Mouse (Mus musculus) limb, embryonic 12.5 days (tissue): ENCODE data around the gene Dnajc22. TPM values are rescaled to one million over a fixed set of nuclear protein-coding genes. Genes with fewer than 3 reads are reported as not detected.

Experiments used
- ATAC-seq: fragments of 200-750 bp; cut with Nextera tagmentation; 2 replicates; pipeline ENCODE4 v1.8.0; 2017; ENCODE audit warnings: low read depth, moderate TSS enrichment; ENCODE audit not compliant: insufficient number of reproducible peaks, insufficient read depth, low FRiP score, low TSS enrichment
- H3K27ac ChIP-seq: fragments of 300-500 bp; sonication (generic); 2 replicates; pipeline ENCODE4 v1.5.1; 2016; ENCODE audit warnings: mild to moderate bottlenecking, moderate library complexity
- H3K27me3 ChIP-seq: fragments of 300-500 bp; sonication (generic); 2 replicates; pipeline ENCODE4 v1.6.1; 2016; ENCODE audit warnings: mild to moderate bottlenecking, moderate library complexity
- H3K36me3 ChIP-seq: fragments of 300-500 bp; sonication (generic); 2 replicates; pipeline ENCODE4 v1.6.1; 2016; ENCODE audit warnings: mild to moderate bottlenecking, moderate library complexity
- H3K4me1 ChIP-seq: fragments of 300-500 bp; sonication (generic); replicated peaks from 2 replicates; pipeline ENCODE4 v1.6.1; 2016
- H3K4me2 ChIP-seq: fragments of 300-500 bp; sonication (generic); 2 replicates; pipeline ENCODE4 v1.6.1; 2016; ENCODE audit warnings: mild to moderate bottlenecking, moderate library complexity
- H3K4me3 ChIP-seq: fragments of 300-500 bp; sonication (generic); replicated peaks from 2 replicates; pipeline ENCODE4 v1.5.1; 2016; ENCODE audit warnings: mild to moderate bottlenecking
- H3K9ac ChIP-seq: fragments of 300-500 bp; sonication (generic); replicated peaks from 2 replicates; pipeline ENCODE4 v1.6.1; 2016; ENCODE audit warnings: mild to moderate bottlenecking, moderate library complexity
- H3K9me3 ChIP-seq: fragments of 300-500 bp; sonication (generic); 2 replicates; pipeline ENCODE4 v1.6.1; 2016; ENCODE audit warnings: mild to moderate bottlenecking, moderate library complexity
- WGBS: fragments of 180-500 bp; shearing (Covaris S2); methylation state at CpG from one replicate; pipeline ENCODE4 v1.1.7; 2016; 5-methylcytosine and 5-hydroxymethylcytosine counted together
- microRNA-seq: library from miRNA; unstranded; fragments of <30 nt; microRNA quantifications from one replicate; pipeline ENCODE4, GENCODE M21; 2017
- polyA plus RNA-seq: library from polyadenylated mRNA; unstranded; fragments of >200 nt; fragmentation: Nextera tagmentation; extraction: Ambion mirVana; gene quantifications from 2 replicates; pipeline ENCODE4 v1.2.1, GENCODE M21; 2016

Gene Dnajc22
- polyA plus RNA-seq, 1 experiment from 2014 or later, result 1.7 TPM

GRCm38 (mm10) chr15:99139669-99140068 lies 46.7 kb downstream of the Dnajc22 start:
- Histone ChIP-seq H3K27ac (peak overlapping the region; percentile 42; the same call in 1 of the 2 replicates), H3K9ac (no peak overlapping the region), H3K4me2 (no peak overlapping the region), H3K9me3 (peaks cover 12% of the 10 kb centered on the region), H3K4me1 (0 out of 2 replicates have a peak, but pooled peaks cover 2% of the 10 kb centered on the region), H3K4me3 (no peak overlapping the region), H3K36me3 (peaks cover 26% of the 10 kb centered on the region), H3K27me3 (no peaks in the 10 kb centered on the region)
- 68% methylated on average over 6 of the region's 6 CpGs for whole genome bisulfite sequencing
- ATAC-seq, result peak; percentile 47; the same call in 1 of the 2 replicates

GRCm38 (mm10) chr15:99150516-99150915 lies 57.5 kb downstream of the Dnajc22 start:
- Histone ChIP-seq H3K27me3 (no peaks in the 10 kb centered on the region), H3K9me3 (no peaks in the 10 kb centered on the region), H3K36me3 (peaks cover 82% of the 10 kb centered on the region), H3K4me3 (no peak overlapping the region), H3K4me1 (no peaks in the 10 kb centered on the region), H3K9ac (no peak overlapping the region), H3K27ac (no peak overlapping the region), H3K4me2 (no peak overlapping the region)
- WGBS, result 90% methylated on average over 7 of the region's 7 CpGs
- ATAC-seq, result no peak

GRCm38 (mm10) chr15:99151324-99151723 lies 58.4 kb downstream of the Dnajc22 start:
- whole genome bisulfite sequencing, result 85% methylated on average over 8 of the region's 8 CpGs
- peaks cover 74% of the 10 kb centered on the region for H3K36me3 ChIP-seq
- no peak overlapping the region for H3K4me3 ChIP-seq
- H3K4me2 ChIP-seq, result no peak overlapping the region
- no peak overlapping the region for H3K9ac ChIP-seq
- ATAC-seq, result no peak
- H3K4me1 ChIP-seq, result no peaks in the 10 kb centered on the region
- H3K27me3 ChIP-seq, result no peaks in the 10 kb centered on the region
- no peak overlapping the region for H3K27ac ChIP-seq
- no peaks in the 10 kb centered on the region for H3K9me3 ChIP-seq

GRCm38 (mm10) chr15:99153466-99153865 lies 60.5 kb downstream of the Dnajc22 start:
- H3K4me3 ChIP-seq, result no peak overlapping the region
- no peaks in the 10 kb centered on the region for H3K9me3 ChIP-seq
- no peak overlapping the region for H3K27ac ChIP-seq
- ATAC-seq, result no peak
- no peak overlapping the region for H3K9ac ChIP-seq
- H3K36me3 ChIP-seq, result peaks cover 54% of the 10 kb centered on the region
- 95% methylated on average over 8 of the region's 8 CpGs for WGBS
- no peaks in the 10 kb centered on the region for H3K4me1 ChIP-seq
- no peak overlapping the region for H3K4me2 ChIP-seq
- no peaks in the 10 kb centered on the region for H3K27me3 ChIP-seq

Small RNA genes within 50 kb of the gene (microRNA-seq; reads per million reads assigned to microRNA genes)
- gene Mir6960, result 1.2 reads per million

Other genes with a start within 250 kb of the Dnajc22 start
- gene Kmt2d, start 222.0 kb upstream of the Dnajc22 start, polyA plus RNA-seq, result 13.0 and 14.4 TPM in 2 replicates
- gene Rhebl1, start 198.6 kb upstream of the Dnajc22 start, polyA plus RNA-seq, result 23.9 and 25.8 TPM in 2 replicates
- 0.52 and 0.74 TPM in 2 replicates for gene Dhh, start 194.6 kb upstream of the Dnajc22 start, polyA plus RNA-seq
- 23.4 and 24.1 TPM in 2 replicates for gene Lmbr1l, start 174.9 kb upstream of the Dnajc22 start, polyA plus RNA-seq
- 1,691 and 1,695 TPM in 2 replicates for gene Tuba1b, start 158.6 kb upstream of the Dnajc22 start, polyA plus RNA-seq
- gene Gm49450, start 139.6 kb upstream of the Dnajc22 start, polyA plus RNA-seq, result not detected in 2 replicates
- gene Tuba1a, start 139.5 kb upstream of the Dnajc22 start, polyA plus RNA-seq, result 1,314 and 1,328 TPM in 2 replicates
- 128 and 135 TPM in 2 replicates for gene Tuba1c, start 63.3 kb upstream of the Dnajc22 start, polyA plus RNA-seq
- gene Prph, start 38.0 kb upstream of the Dnajc22 start, polyA plus RNA-seq, result 0.19 and 5.1 TPM in 2 replicates
- gene Troap, start 18.6 kb upstream of the Dnajc22 start, polyA plus RNA-seq, result 39.5 and 47.1 TPM in 2 replicates
- gene C1ql4, start 5.4 kb upstream of the Dnajc22 start, polyA plus RNA-seq, result 0.19 TPM in 1 of 2 replicates, not detected in the other
- 78.7 and 79.2 TPM in 2 replicates for gene Spats2, start 32.7 kb downstream of the Dnajc22 start, polyA plus RNA-seq
- gene Kcnh3, start 131.7 kb downstream of the Dnajc22 start, polyA plus RNA-seq, result 0.13 and 0.24 TPM in 2 replicates
- 154 and 158 TPM in 2 replicates for gene Mcrs1, start 158.8 kb downstream of the Dnajc22 start, polyA plus RNA-seq
- 74.6 TPM in 2 replicates for gene Prpf40b, start 201.9 kb downstream of the Dnajc22 start, polyA plus RNA-seq
- not detected in 2 replicates for gene Fam186b, start 202.7 kb downstream of the Dnajc22 start, polyA plus RNA-seq